Mouse (Mus musculus) frontal cortex, postnatal 36 days (tissue): Measurements from ENCODE around the gene Plekha1.

Source experiments
- DNase-seq, 2 experiments: peaks; one replicate each; pipeline ENCODE4 v3.0.0; 2022; ENCODE audit warnings: low spot score in 2 of 2

Plekha1 gene

DNA sequence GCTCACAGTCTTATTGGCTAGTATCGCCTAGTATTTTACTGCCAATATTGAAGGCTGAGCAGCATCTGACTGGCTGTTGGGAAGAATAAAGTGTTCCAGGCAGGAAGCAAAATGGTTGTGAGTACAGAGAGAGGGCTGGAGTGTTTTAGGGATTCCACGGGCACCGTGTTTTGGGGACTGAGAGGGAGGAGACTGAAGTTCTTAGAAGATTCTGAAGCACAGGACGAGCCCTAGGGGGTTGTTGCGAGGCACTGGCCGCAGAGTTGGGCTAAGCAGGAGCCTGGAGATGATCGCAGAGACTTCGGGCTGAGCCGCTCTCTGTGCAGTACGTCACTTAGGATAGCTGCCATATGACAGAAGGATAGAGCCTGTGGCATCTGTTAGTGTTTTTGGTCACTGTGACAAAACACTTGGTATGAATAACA, 88.6 kb downstream of the Plekha1 start:
- no peak for DNase-seq

DNA sequence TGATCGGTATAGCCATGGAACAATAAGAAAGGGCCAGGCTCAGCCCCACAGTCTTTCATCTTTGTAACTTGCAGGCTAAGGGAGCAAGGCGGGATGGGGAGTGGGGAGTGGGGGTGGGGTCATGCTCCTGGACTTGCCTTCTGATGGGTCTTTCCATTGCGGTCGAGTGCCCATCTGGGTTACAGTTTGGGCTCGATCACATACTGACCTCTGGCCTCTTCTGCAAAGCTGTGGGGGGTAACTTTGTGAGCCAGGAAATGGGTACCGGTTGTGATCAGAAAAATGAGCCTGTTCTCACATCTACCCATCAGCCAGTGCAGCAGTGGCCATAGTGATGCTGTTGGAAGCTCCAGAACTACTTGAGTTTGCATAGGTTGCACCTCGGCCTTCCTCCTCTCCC, 93.0 kb downstream of the Plekha1 start:
- no peak for DNase-seq

- peak in 1 of 2 experiments; percentile 52 for DNase-seq
Observed at GRCm38 (mm10) chr7:130959868-130960267, 94.3 kb downstream of the Plekha1 start.

DNA sequence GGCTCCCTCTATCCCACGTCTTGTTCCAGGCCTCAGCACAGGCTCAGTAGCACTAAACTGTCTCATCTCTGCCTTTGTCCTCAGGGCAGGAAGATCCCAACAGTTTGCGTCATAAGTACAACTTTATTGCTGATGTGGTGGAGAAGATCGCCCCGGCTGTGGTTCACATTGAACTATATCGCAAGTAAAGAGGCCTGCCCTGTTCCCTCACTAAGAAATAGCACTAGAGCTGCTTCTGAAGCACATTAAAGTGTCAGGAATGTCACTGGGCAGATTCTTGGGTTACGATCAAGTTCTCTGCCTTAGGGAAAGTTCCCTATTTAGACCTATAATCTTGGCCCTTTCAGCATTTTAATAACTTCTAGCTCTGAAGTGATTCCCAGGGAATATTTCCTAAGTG, 95.9 kb downstream of the Plekha1 start:
- DNase-seq = no peak
